Mouse (Mus musculus) lung, embryonic 15.5 days (tissue): Measurements from ENCODE around the gene Vmn1r115. TPM values are rescaled to one million over a fixed set of nuclear protein-coding genes. Genes with fewer than 3 reads are reported as not detected.
"Not testable (repeated sequence)": the region's sequence is repeated elsewhere in the genome, so short reads cannot be mapped to it uniquely, and the experiment has no call there.

Experiments
- ATAC-seq: fragments of 200-750 bp; cut with Nextera tagmentation; 2 replicates; pipeline ENCODE4 v1.8.0; 2017; ENCODE audit warnings: moderate number of reproducible peaks, borderline replicate concordance; ENCODE audit not compliant: low FRiP score, low TSS enrichment; ENCODE audit errors: extremely low read depth
- H3K27ac ChIP-seq: fragments of 300-500 bp; sonication (generic); 2 replicates; pipeline ENCODE4 v1.5.1; 2015; ENCODE audit warnings: moderate library complexity, mild to moderate bottlenecking, inconsistent platforms
- H3K27me3 ChIP-seq: fragments of 300-500 bp; sonication (generic); 2 replicates; pipeline ENCODE4 v1.6.1; 2015; ENCODE audit warnings: inconsistent platforms
- H3K36me3 ChIP-seq: fragments of 300-500 bp; sonication (generic); 2 replicates; pipeline ENCODE4 v1.6.1; 2015; ENCODE audit warnings: inconsistent platforms
- H3K4me1 ChIP-seq: fragments of 300-500 bp; sonication (generic); 2 replicates; pipeline ENCODE4 v1.6.1; 2015; ENCODE audit warnings: inconsistent platforms
- H3K4me2 ChIP-seq: fragments of 300-500 bp; sonication (generic); 2 replicates; pipeline ENCODE4 v1.6.1; 2015; ENCODE audit warnings: inconsistent platforms, mild to moderate bottlenecking, moderate library complexity
- H3K4me3 ChIP-seq: fragments of 300-500 bp; sonication (generic); 2 replicates; pipeline ENCODE4 v1.5.1; 2015; ENCODE audit warnings: mild to moderate bottlenecking, inconsistent platforms
- H3K9ac ChIP-seq: fragments of 300-500 bp; sonication (generic); 2 replicates; pipeline ENCODE4 v1.6.1; 2015; ENCODE audit warnings: inconsistent platforms
- H3K9me3 ChIP-seq: fragments of 300-500 bp; sonication (generic); 2 replicates; pipeline ENCODE4 v1.6.1; 2016; ENCODE audit warnings: inconsistent platforms
- WGBS: fragments of 180-500 bp; shearing (Covaris S2); methylation state at CpG from one replicate; pipeline ENCODE4 v1.1.7; 2015; 5-methylcytosine and 5-hydroxymethylcytosine counted together
- polyA plus RNA-seq: library from polyadenylated mRNA; unstranded; fragments of >200 nt; fragmentation: Nextera tagmentation; extraction: Ambion mirVana; gene quantifications from 2 replicates; pipeline ENCODE4 v1.2.1, GENCODE M21; 2015

The Vmn1r115 gene
- not detected in 2 replicates for polyA plus RNA-seq

- not testable (repeated sequence) for H3K4me2 ChIP-seq, H3K9me3 ChIP-seq, H3K27me3 ChIP-seq, ATAC-seq, H3K36me3 ChIP-seq, H3K4me3 ChIP-seq, H3K4me1 ChIP-seq, H3K27ac ChIP-seq, H3K9ac ChIP-seq
- 93% methylated on average over 1 of the region's 3 CpGs for WGBS
These were observed at the start of gene Vmn1r115 for GRCm38 (mm10) chr7:20844885-20845284. TSS of gene Vmn1r115 (minus strand) at chr7:20844985.

DNA sequence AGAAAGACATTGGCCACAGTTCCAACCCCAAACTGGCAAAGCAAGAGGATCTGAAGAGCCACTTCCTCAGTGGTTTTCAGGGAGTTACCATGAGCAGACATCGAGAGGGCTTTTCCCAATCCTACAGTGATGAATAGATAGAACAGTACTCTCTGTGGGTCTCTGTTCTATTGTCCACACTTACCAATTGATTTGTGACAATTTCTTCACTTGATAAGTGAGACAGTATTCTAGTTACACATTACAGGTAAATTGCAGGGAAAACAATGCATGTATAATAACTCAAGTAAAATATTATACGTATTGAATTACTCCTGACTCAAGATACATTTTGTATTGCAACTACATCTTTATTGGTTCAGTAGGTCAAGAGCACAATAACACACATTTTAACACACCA lies 39.2 kb upstream of the Vmn1r115 start, which contains the start of gene Vmn1r117:
Vmn1r117 (minus strand) TSS at position 101 of the 400 bp plus-strand sequence.
- not testable (repeated sequence) for H3K27me3 ChIP-seq, H3K4me2 ChIP-seq, H3K36me3 ChIP-seq, H3K4me1 ChIP-seq, H3K27ac ChIP-seq, H3K9ac ChIP-seq, H3K4me3 ChIP-seq, ATAC-seq, H3K9me3 ChIP-seq
- WGBS: no CpG with 5 or more reads among the region's 2 CpGs

DNA sequence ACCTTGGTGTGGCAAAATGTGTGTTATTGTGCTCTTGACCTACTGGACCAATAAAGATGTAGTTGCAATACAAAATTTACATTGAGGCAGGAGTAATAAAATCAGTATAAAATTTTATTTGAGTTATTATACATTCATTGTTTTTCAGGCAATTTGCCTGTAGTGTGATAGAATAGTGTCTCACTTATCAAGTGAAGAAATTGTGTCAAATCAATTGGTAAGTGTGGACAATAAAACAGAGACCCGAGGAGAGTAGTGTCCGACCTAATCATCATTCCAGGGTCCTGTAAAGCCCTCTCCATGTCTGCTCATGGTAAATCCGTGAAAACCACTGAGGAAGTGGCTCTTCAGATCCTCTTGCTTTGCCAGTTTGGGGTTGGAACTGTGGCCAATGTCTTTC lies 27.2 kb upstream of the Vmn1r115 start, which contains the start of gene Vmn1r116:
Vmn1r116 (plus strand) TSS at position 301 of the 400 bp plus-strand sequence.
- WGBS: 43% methylated on average over 3 of the region's 3 CpGs
- not testable (repeated sequence) for H3K9me3 ChIP-seq, H3K4me3 ChIP-seq, H3K27me3 ChIP-seq, H3K36me3 ChIP-seq, ATAC-seq, H3K4me2 ChIP-seq, H3K27ac ChIP-seq, H3K4me1 ChIP-seq, H3K9ac ChIP-seq

- not testable (repeated sequence) for H3K4me3 ChIP-seq, H3K27ac ChIP-seq, H3K4me2 ChIP-seq, H3K27me3 ChIP-seq, ATAC-seq, H3K36me3 ChIP-seq, H3K9ac ChIP-seq, H3K4me1 ChIP-seq, H3K9me3 ChIP-seq
- WGBS: no CpG with 5 or more reads among the region's 5 CpGs
These were observed 32.7 kb downstream of the Vmn1r115 start, which contains the start of gene Vmn1r114 for GRCm38 (mm10) chr7:20812086-20812485. TSS of gene Vmn1r114 (minus strand) at chr7:20812186.

Other genes starting within 250 kb of the Vmn1r115 start
- not detected in 2 replicates for gene Gm4513, start 246.0 kb downstream of the Vmn1r115 start, polyA plus RNA-seq
- not detected in 2 replicates for gene Vmn1r107, start 176.1 kb downstream of the Vmn1r115 start, polyA plus RNA-seq
- not detected in 2 replicates for gene Vmn1r111, start 141.8 kb downstream of the Vmn1r115 start, polyA plus RNA-seq
- not detected in 2 replicates for gene Gm10668, start 114.4 kb downstream of the Vmn1r115 start, polyA plus RNA-seq
- not detected in 2 replicates for gene Vmn1r112, start 73.8 kb downstream of the Vmn1r115 start, polyA plus RNA-seq
- not detected in 2 replicates for gene Vmn1r113, start 57.7 kb downstream of the Vmn1r115 start, polyA plus RNA-seq
- gene Vmn1r114, start 32.8 kb downstream of the Vmn1r115 start, polyA plus RNA-seq: not detected in 2 replicates
- not detected in 2 replicates for gene Vmn1r116, start 27.3 kb upstream of the Vmn1r115 start, polyA plus RNA-seq
- not detected in 2 replicates for gene Vmn1r117, start 39.1 kb upstream of the Vmn1r115 start, polyA plus RNA-seq
- not detected in 2 replicates for gene Vmn1r118, start 67.4 kb upstream of the Vmn1r115 start, polyA plus RNA-seq
- not detected in 2 replicates for gene Vmn1r119, start 167.5 kb upstream of the Vmn1r115 start, polyA plus RNA-seq
- not detected in 2 replicates for gene Vmn1r120, start 208.8 kb upstream of the Vmn1r115 start, polyA plus RNA-seq